Mouse (Mus musculus): Measurements from ENCODE around the gene Sec31b.

GRCm38 (mm10) chr19:44502741-44503140 lies 42.9 kb downstream of the Sec31b start:
- TF ChIP-seq CTCF (IDR thresholded peaks at IDR 0.05; ENCODE audit: control insufficient read depth, insufficient read depth, low read length) (no peak), POLR2A (IDR thresholded peaks at IDR 0.05; ENCODE audit: borderline replicate concordance, control insufficient read depth, low read depth, low read length) (no peak)
